Mouse (Mus musculus) MEL (cell line): ENCODE data around the gene Tgoln1. TPM values are rescaled to one million over a fixed set of nuclear protein-coding genes. Genes with fewer than 3 reads are reported as not detected.

Experiments used
- DNase-seq: peaks from one replicate; pipeline ENCODE4 v3.0.0; 2011; ENCODE audit warnings: low read depth, low spot score
- H3K27ac ChIP-seq: 2 replicates; pipeline ENCODE4 v1.5.1; 2012; ENCODE audit warnings: low read depth, mild to moderate bottlenecking, control low read depth, low read length, moderate library complexity; ENCODE audit not compliant: control insufficient read depth
- H3K27me3 ChIP-seq, 2 experiments: fragments of 150-350 bp in 1 of 2; sonication (generic) in 1 of 2; 2 replicates each; pipeline ENCODE4 v1.6.1; 2012; ENCODE audit warnings: low read length in 2 of 2, mild to moderate bottlenecking in 2 of 2, improper control_type of control experiment in 1 of 2, moderate library complexity in 1 of 2; ENCODE audit not compliant: insufficient read depth in 2 of 2, control insufficient read depth in 1 of 2
- H3K36me3 ChIP-seq, 2 experiments: 2 replicates each; pipeline ENCODE4 v1.6.1; 2012 to 2014; ENCODE audit warnings: low read length in 2 of 2, improper control_type of control experiment in 1 of 2, inconsistent platforms in 1 of 2, mild to moderate bottlenecking in 1 of 2; ENCODE audit not compliant: insufficient read depth in 2 of 2, control insufficient read depth in 1 of 2
- H3K4me1 ChIP-seq, 2 experiments: fragments of 150-350 bp in 1 of 2; sonication (generic) in 1 of 2; 2 replicates each; pipeline ENCODE4 v1.6.1; 2012; ENCODE audit warnings: low read length in 2 of 2, improper control_type of control experiment in 1 of 2, mild to moderate bottlenecking in 1 of 2; ENCODE audit not compliant: insufficient read depth in 2 of 2, control insufficient read depth in 1 of 2
- H3K4me3 ChIP-seq, 2 experiments: fragments of 150-350 bp in 1 of 2; sonication (generic) in 1 of 2; 2 replicates each; pipeline ENCODE4 v1.5.1; 2012; ENCODE audit warnings: low read depth in 2 of 2, low read length in 2 of 2, mild to moderate bottlenecking in 2 of 2, moderate library complexity in 2 of 2, control low read depth in 1 of 2, improper control_type of control experiment in 1 of 2; ENCODE audit not compliant: control insufficient read depth in 1 of 2, insufficient read depth in 1 of 2
- H3K79me2 ChIP-seq: 2 replicates; pipeline ENCODE4 v1.6.1; 2012; ENCODE audit warnings: mild to moderate bottlenecking, low read length, moderate library complexity; ENCODE audit not compliant: control insufficient read depth, poor library complexity, insufficient read depth
- H3K9ac ChIP-seq: 2 replicates; pipeline ENCODE4 v1.6.1; 2012; ENCODE audit warnings: low read depth, mild to moderate bottlenecking, control low read depth, low read length, moderate library complexity; ENCODE audit not compliant: control insufficient read depth, poor library complexity, severe bottlenecking
- H3K9me3 ChIP-seq: fragments of 150-350 bp; sonication (generic); replicated peaks from 2 replicates; pipeline ENCODE4 v1.6.1; 2012; ENCODE audit warnings: mild to moderate bottlenecking, low read length, improper control_type of control experiment, moderate library complexity; ENCODE audit not compliant: insufficient read depth
- BHLHE40 ChIP-seq: IDR thresholded peaks from 2 replicates; pipeline ENCODE4 v1.6.1; 2012; ENCODE audit warnings: low read depth, mild to moderate bottlenecking, inconsistent platforms, low read length, improper control_type of control experiment, borderline replicate concordance
- CHD1 ChIP-seq: IDR thresholded peaks from 2 replicates; pipeline ENCODE4 v1.6.1; 2012; ENCODE audit warnings: low read depth, mild to moderate bottlenecking, inconsistent platforms, low read length, improper control_type of control experiment
- CHD2 ChIP-seq: IDR thresholded peaks from 2 replicates; pipeline ENCODE4 v1.6.1; 2011; ENCODE audit warnings: low read length, improper control_type of control experiment
- CTCF ChIP-seq, 3 experiments: IDR thresholded peaks in 2 of 3; conservative IDR thresholded peaks in 1 of 3; 2 replicates each; pipeline ENCODE4 v1.5.1; 2011 to 2012; ENCODE audit warnings: low read length in 3 of 3, low read depth in 2 of 3, mild to moderate bottlenecking in 2 of 3, improper control_type of control experiment in 1 of 3, inconsistent platforms in 1 of 3, mixed read lengths in 1 of 3, moderate library complexity in 1 of 3; ENCODE audit not compliant: control insufficient read depth in 1 of 3, insufficient read depth in 1 of 3, poor library complexity in 1 of 3, severe bottlenecking in 1 of 3
- E2F4 ChIP-seq: IDR thresholded peaks from 2 replicates; pipeline ENCODE4 v1.6.1; 2011; ENCODE audit warnings: low read depth, low read length, improper control_type of control experiment, borderline replicate concordance
- ELF1 ChIP-seq: IDR thresholded peaks from 2 replicates; pipeline ENCODE4 v1.6.1; 2014; ENCODE audit warnings: low read depth, mild to moderate bottlenecking, inconsistent platforms, low read length, improper control_type of control experiment, moderate library complexity
- EP300 ChIP-seq, 2 experiments: IDR thresholded peaks; 2 replicates each; pipeline ENCODE4 v1.6.1; 2011; ENCODE audit warnings: improper control_type of control experiment in 2 of 2, low read length in 2 of 2, low read depth in 1 of 2, mild to moderate bottlenecking in 1 of 2
- ETS1 ChIP-seq: IDR thresholded peaks from 2 replicates; pipeline ENCODE4 v1.6.1; 2012; ENCODE audit warnings: low read depth, mild to moderate bottlenecking, inconsistent platforms, low read length, improper control_type of control experiment, moderate library complexity
- GABPA ChIP-seq: IDR thresholded peaks from 2 replicates; pipeline ENCODE4 v1.6.1; 2012; ENCODE audit warnings: low read depth, mild to moderate bottlenecking, inconsistent platforms, low read length, improper control_type of control experiment, moderate library complexity
- GATA1 ChIP-seq: IDR thresholded peaks from 2 replicates; pipeline ENCODE4 v1.6.1; 2011; ENCODE audit warnings: low read depth, low read length, improper control_type of control experiment
- HCFC1 ChIP-seq: IDR thresholded peaks from 2 replicates; pipeline ENCODE4 v1.6.1; 2012; ENCODE audit warnings: low read depth, mild to moderate bottlenecking, inconsistent platforms, low read length, improper control_type of control experiment, moderate library complexity
- JUND ChIP-seq: IDR thresholded peaks from 2 replicates; pipeline ENCODE4 v1.6.1; 2011; ENCODE audit warnings: low read depth, mild to moderate bottlenecking, improper control_type of control experiment, low read length
- KAT2A ChIP-seq: conservative IDR thresholded peaks from 2 replicates; pipeline ENCODE4 v1.6.1; 2012; ENCODE audit warnings: low read depth, low read length, improper control_type of control experiment, inconsistent platforms
- MAFK ChIP-seq: IDR thresholded peaks from 2 replicates; pipeline ENCODE4 v1.6.1; 2011; ENCODE audit warnings: low read depth, mild to moderate bottlenecking, low read length, improper control_type of control experiment, borderline replicate concordance
- MAX ChIP-seq: IDR thresholded peaks from 2 replicates; pipeline ENCODE4 v1.6.1; 2011; ENCODE audit warnings: low read length, improper control_type of control experiment
- MAZ ChIP-seq: IDR thresholded peaks from 2 replicates; pipeline ENCODE4 v1.6.1; 2012; ENCODE audit warnings: low read depth, mild to moderate bottlenecking, inconsistent platforms, low read length, improper control_type of control experiment
- MXI1 ChIP-seq: IDR thresholded peaks from 2 replicates; pipeline ENCODE4 v1.6.1; 2011; ENCODE audit warnings: mild to moderate bottlenecking, low read depth, low read length, improper control_type of control experiment
- MYB ChIP-seq: IDR thresholded peaks from 2 replicates; pipeline ENCODE4 v1.6.1; 2011; ENCODE audit warnings: mild to moderate bottlenecking, low read depth, low read length, improper control_type of control experiment
- MYC ChIP-seq: IDR thresholded peaks from 2 replicates; pipeline ENCODE4 v1.6.1; 2011; ENCODE audit warnings: low read depth, mild to moderate bottlenecking, low read length, improper control_type of control experiment, moderate library complexity
- NELFE ChIP-seq: IDR thresholded peaks from 2 replicates; pipeline ENCODE4 v1.6.1; 2011; ENCODE audit warnings: low read depth, low read length, improper control_type of control experiment
- POLR2A ChIP-seq, 2 experiments: IDR thresholded peaks; 2 replicates each; pipeline ENCODE4 v1.6.1; 2011 to 2012; ENCODE audit warnings: low read length in 2 of 2, mild to moderate bottlenecking in 2 of 2, control low read depth in 1 of 2, improper control_type of control experiment in 1 of 2, low read depth in 1 of 2, moderate library complexity in 1 of 2; ENCODE audit not compliant: control insufficient read depth in 1 of 2, insufficient read depth in 1 of 2, poor library complexity in 1 of 2
- POLR2AphosphoS2 ChIP-seq: IDR thresholded peaks from 2 replicates; pipeline ENCODE4 v1.6.1; 2011; ENCODE audit warnings: low read length, improper control_type of control experiment
- POLR2AphosphoS5 ChIP-seq: IDR thresholded peaks from 2 replicates; pipeline ENCODE4 v1.6.1; 2012; ENCODE audit warnings: low read depth, borderline replicate concordance, mild to moderate bottlenecking, inconsistent platforms, low read length, moderate library complexity, mixed read lengths
- RAD21 ChIP-seq: IDR thresholded peaks from 2 replicates; pipeline ENCODE4 v1.6.1; 2011; ENCODE audit warnings: mild to moderate bottlenecking, low read depth, low read length, improper control_type of control experiment
- RCOR1 ChIP-seq: IDR thresholded peaks from 2 replicates; pipeline ENCODE4 v1.6.1; 2012; ENCODE audit warnings: low read depth, mild to moderate bottlenecking, inconsistent platforms, low read length, improper control_type of control experiment
- SIN3A ChIP-seq: IDR thresholded peaks from 2 replicates; pipeline ENCODE4 v1.6.1; 2012; ENCODE audit warnings: low read length, improper control_type of control experiment, inconsistent platforms
- SMC3 ChIP-seq: IDR thresholded peaks from 2 replicates; pipeline ENCODE4 v1.6.1; 2011; ENCODE audit warnings: low read depth, low read length, improper control_type of control experiment
- TAL1 ChIP-seq: IDR thresholded peaks from 2 replicates; pipeline ENCODE4 v1.6.1; 2012; ENCODE audit warnings: mild to moderate bottlenecking, inconsistent platforms, low read length, moderate library complexity, mixed read lengths
- TBP ChIP-seq: IDR thresholded peaks from 2 replicates; pipeline ENCODE4 v1.8.0; 2011; ENCODE audit warnings: low read depth, low read length, improper control_type of control experiment
- TCF12 ChIP-seq: IDR thresholded peaks from 2 replicates; pipeline ENCODE4 v1.6.1; 2014; ENCODE audit warnings: low read depth, mild to moderate bottlenecking, inconsistent platforms, low read length, improper control_type of control experiment, moderate library complexity
- UBTF ChIP-seq: IDR thresholded peaks from 2 replicates; pipeline ENCODE4 v1.6.1; 2012; ENCODE audit warnings: low read depth, mild to moderate bottlenecking, inconsistent platforms, low read length, improper control_type of control experiment, moderate library complexity, borderline replicate concordance; ENCODE audit not compliant: insufficient read depth
- USF1 ChIP-seq: IDR thresholded peaks from 2 replicates; pipeline ENCODE4 v1.6.1; 2014; ENCODE audit warnings: low read depth, mild to moderate bottlenecking, inconsistent platforms, low read length, improper control_type of control experiment, moderate library complexity
- USF2 ChIP-seq, 2 experiments: IDR thresholded peaks; 2 replicates each; pipeline ENCODE4 v1.6.1; 2011 to 2012; ENCODE audit warnings: improper control_type of control experiment in 2 of 2, low read length in 2 of 2, borderline replicate concordance in 1 of 2, inconsistent platforms in 1 of 2, low read depth in 1 of 2, mild to moderate bottlenecking in 1 of 2; ENCODE audit not compliant: insufficient read depth in 1 of 2
- ZC3H11A ChIP-seq: IDR thresholded peaks from 2 replicates; pipeline ENCODE4 v1.6.1; 2012; ENCODE audit warnings: low read depth, mild to moderate bottlenecking, inconsistent platforms, low read length, improper control_type of control experiment
- ZKSCAN1 ChIP-seq: IDR thresholded peaks from 2 replicates; pipeline ENCODE4 v1.6.1; 2012; ENCODE audit warnings: low read depth, mild to moderate bottlenecking, inconsistent platforms, low read length, improper control_type of control experiment, moderate library complexity
- ZMIZ1 ChIP-seq: IDR thresholded peaks from 2 replicates; pipeline ENCODE4 v1.6.1; 2012; ENCODE audit warnings: low read depth, mild to moderate bottlenecking, inconsistent platforms, low read length, improper control_type of control experiment, moderate library complexity
- ZNF384 ChIP-seq: IDR thresholded peaks from 2 replicates; pipeline ENCODE4 v1.6.1; 2012; ENCODE audit warnings: low read depth, mild to moderate bottlenecking, inconsistent platforms, low read length, improper control_type of control experiment
- polyA plus RNA-seq, 2 experiments: library from polyadenylated mRNA; stranded (reverse) in 1 of 2; unstranded in 1 of 2; fragments of >175 nt in 1 of 2; fragments of >200 nt in 1 of 2; gene quantifications; 2 replicates each; pipeline versions ENCODE4 v1.2.1 to v1.2.4; 2012; ENCODE audit warnings: low replicate concordance in 2 of 2, low read depth in 1 of 2; ENCODE audit not compliant: insufficient read length in 2 of 2, insufficient read depth in 1 of 2, missing spikeins in 1 of 2
- total RNA-seq: library from RNA; depleted of rRNA; stranded (reverse); fragments of 300-350 nt; gene quantifications from 2 replicates; pipeline ENCODE4 v1.2.3, GENCODE M21; 2012

The Tgoln1 gene
- total and polyA plus RNA-seq, 3 experiments: 20.6 to 106 (median 23.9) TPM

GRCm38 (mm10) chr6:72597956-72598753, 18.6 kb downstream of the Tgoln1 start, which contains the start of the genes Elmod3 and Retsat:
Gene Elmod3 (minus strand): TSS chr6:72598413.
Gene Retsat (plus strand): TSS chr6:72598475.
- Histone ChIP-seq H3K79me2 (peaks cover 5% of the 10 kb centered on the region), H3K27me3 (no peaks in the 10 kb centered on the region), H3K9ac (peak within 1 kb of the TSS; percentile 92), H3K36me3 (peaks cover 0 to 9% of the 10 kb centered on the region in 2 experiments; a peak in 3 of 4 replicates), H3K9me3 (no peaks in the 10 kb centered on the region), H3K27ac (peak within 1 kb of the TSS; percentile 66), H3K4me3 (peak within 1 kb of the TSS; percentile 68 to 86), H3K4me1 (peaks cover 8 to 15% of the 10 kb centered on the region in 2 experiments)
- peak; percentile 99 for DNase-seq
- TF ChIP-seq POLR2AphosphoS5: peak; percentile 88; the same call in 1 of the 2 replicates
- TF ChIP-seq SIN3A: peak; percentile 98
- TF ChIP-seq JUND: no peak
- TF ChIP-seq E2F4: no peak
- TF ChIP-seq ZKSCAN1: no peak
- peak; percentile 56; the same call in 1 of the 2 replicates for TF ChIP-seq USF1
- TF ChIP-seq MAFK: no peak
- 0 out of 2 replicates have a peak, but pooled peaks have one; percentile 5 for TF ChIP-seq GATA1
- peak; percentile 96 to 100 for TF ChIP-seq POLR2A (IDR thresholded peaks at IDR 0.05; ENCODE audit: control insufficient read depth in 1 of 2, insufficient read depth in 1 of 2, low read depth in 1 of 2, low read length in 2 of 2, poor library complexity in 1 of 2)
- TF ChIP-seq NELFE: peak; percentile 99
- no peak; a peak in 1 of 4 replicates for TF ChIP-seq EP300 (IDR thresholded peaks at IDR 0.05; ENCODE audit: low read depth in 1 of 2, low read length in 2 of 2)
- peak; percentile 71 for TF ChIP-seq TCF12
- peak; percentile 75 for TF ChIP-seq ELF1
- peak; percentile 71 for TF ChIP-seq ETS1
- TF ChIP-seq HCFC1: peak; percentile 100
- no peak for TF ChIP-seq SMC3
- TF ChIP-seq CHD1: no peak
- no peak for TF ChIP-seq BHLHE40
- TF ChIP-seq RCOR1: peak; percentile 40; the same call in 1 of the 2 replicates
- TF ChIP-seq MXI1: peak; percentile 95
- TF ChIP-seq KAT2A: peak; percentile 98
- peak; percentile 90 for TF ChIP-seq MYC
- TF ChIP-seq USF2 (IDR thresholded peaks at IDR 0.05; ENCODE audit: borderline replicate concordance in 1 of 2, insufficient read depth in 1 of 2, low read depth in 1 of 2, low read length in 2 of 2): no peak
- no peak for TF ChIP-seq MYB
- TF ChIP-seq CHD2: peak; percentile 29; the same call in 1 of the 2 replicates
- peak; percentile 99 for TF ChIP-seq ZMIZ1
- TF ChIP-seq MAX: peak; percentile 82
- TF ChIP-seq ZNF384: no peak
- TF ChIP-seq MAZ: peak; percentile 91
- peak; percentile 99 for TF ChIP-seq POLR2AphosphoS2
- no peak for TF ChIP-seq GABPA
- TF ChIP-seq CTCF (IDR thresholded peaks at IDR 0.05 in 2 of 3, conservative IDR thresholded peaks at IDR 0.05 in 1 of 3; ENCODE audit: control insufficient read depth in 1 of 3, insufficient read depth in 1 of 3, low read depth in 2 of 3, low read length in 3 of 3, poor library complexity in 1 of 3, severe bottlenecking in 1 of 3): no peak
- TF ChIP-seq RAD21: no peak
- TF ChIP-seq UBTF: no peak
- no peak for TF ChIP-seq TAL1
- peak; percentile 99 for TF ChIP-seq TBP
- TF ChIP-seq ZC3H11A: no peak
